Mouse (Mus musculus): Measurements from ENCODE around the gene Cenpv.
"Not testable (repeated sequence)": the region's sequence is repeated elsewhere in the genome, so short reads cannot be mapped to it uniquely, and the experiment has no call there.

Gene Cenpv

GRCm38 (mm10) chr11:62508816-62509215 lies 30.2 kb downstream of the Cenpv start:
- not testable (repeated sequence) for DNase-seq (ENCODE audit: low spot score in 2 of 2)

GRCm38 (mm10) chr11:62508365-62508764 lies 30.7 kb downstream of the Cenpv start:
- not testable (repeated sequence) for DNase-seq (ENCODE audit: low spot score in 2 of 2)

GRCm38 (mm10) chr11:62507683-62508082 lies 31.4 kb downstream of the Cenpv start:
- no peak for DNase-seq (ENCODE audit: low spot score in 2 of 2)

GRCm38 (mm10) chr11:62500529-62500928 lies 38.5 kb downstream of the Cenpv start:
- DNase-seq (ENCODE audit: low spot score in 2 of 2): no peak

- DNase-seq (ENCODE audit: low spot score in 2 of 2): no peak
Observed at GRCm38 (mm10) chr11:62498802-62499201, 40.3 kb downstream of the Cenpv start.

- no peak for DNase-seq (ENCODE audit: low spot score in 2 of 2)
Observed at GRCm38 (mm10) chr11:62497181-62497580, 41.9 kb downstream of the Cenpv start.

- no peak for DNase-seq (ENCODE audit: low spot score in 2 of 2)
Observed at GRCm38 (mm10) chr11:62496151-62496715, 42.8 kb downstream of the Cenpv start.

GRCm38 (mm10) chr11:62495276-62495801 lies 43.7 kb downstream of the Cenpv start:
- peak in 1 of 2 experiments; percentile 11 for DNase-seq (ENCODE audit: low spot score in 2 of 2)

GRCm38 (mm10) chr11:62494754-62495275 lies 44.2 kb downstream of the Cenpv start:
- DNase-seq (ENCODE audit: low spot score in 2 of 2): peak; percentile 11 to 48

GRCm38 (mm10) chr11:62493701-62494100 lies 45.4 kb downstream of the Cenpv start:
- no peak for DNase-seq (ENCODE audit: low spot score in 2 of 2)

- DNase-seq (ENCODE audit: low spot score in 2 of 2): no peak
Observed at GRCm38 (mm10) chr11:62487540-62488350, 51.3 kb downstream of the Cenpv start.

GRCm38 (mm10) chr11:62486949-62487348 lies 52.1 kb downstream of the Cenpv start:
- DNase-seq (ENCODE audit: low spot score in 2 of 2): no peak

GRCm38 (mm10) chr11:62479581-62479980 lies 59.5 kb downstream of the Cenpv start:
- no peak for DNase-seq (ENCODE audit: low spot score in 2 of 2)

GRCm38 (mm10) chr11:62478931-62479330 lies 60.1 kb downstream of the Cenpv start:
- DNase-seq (ENCODE audit: low spot score in 2 of 2): no peak

- no peak for DNase-seq (ENCODE audit: low spot score in 2 of 2)
Observed at GRCm38 (mm10) chr11:62476156-62476555, 62.9 kb downstream of the Cenpv start.

Data from frontal cortex, postnatal 36 days (tissue).